Mouse (Mus musculus) heart, postnatal 25 days (tissue): Measurements from ENCODE around the gene Paqr7. TPM values are rescaled to one million over a fixed set of nuclear protein-coding genes. Genes with fewer than 3 reads are reported as not detected.

Experiments
- DNase-seq: peaks from one replicate; pipeline ENCODE4 v3.0.0; 2022; ENCODE audit warnings: low spot score
- intact Hi-C: fragments of 180-260 bp; cut with DNase I; formaldehyde crosslinking; loops from one replicate; pipeline ENCODE4 v1.15.1; 2025
- microRNA-seq: library from miRNA; unstranded; fragments of <30 nt; microRNA quantifications from one replicate; pipeline ENCODE4 v1.2.0, GENCODE M21; 2022
- total RNA-seq, 2 experiments: library from RNA; stranded (reverse); gene quantifications; 2 replicates each; pipeline ENCODE4 v1.2.3; 2021

The Paqr7 gene
- total RNA-seq, 2 experiments from 2014 or later: 16.9 to 17.4 TPM

DNA sequence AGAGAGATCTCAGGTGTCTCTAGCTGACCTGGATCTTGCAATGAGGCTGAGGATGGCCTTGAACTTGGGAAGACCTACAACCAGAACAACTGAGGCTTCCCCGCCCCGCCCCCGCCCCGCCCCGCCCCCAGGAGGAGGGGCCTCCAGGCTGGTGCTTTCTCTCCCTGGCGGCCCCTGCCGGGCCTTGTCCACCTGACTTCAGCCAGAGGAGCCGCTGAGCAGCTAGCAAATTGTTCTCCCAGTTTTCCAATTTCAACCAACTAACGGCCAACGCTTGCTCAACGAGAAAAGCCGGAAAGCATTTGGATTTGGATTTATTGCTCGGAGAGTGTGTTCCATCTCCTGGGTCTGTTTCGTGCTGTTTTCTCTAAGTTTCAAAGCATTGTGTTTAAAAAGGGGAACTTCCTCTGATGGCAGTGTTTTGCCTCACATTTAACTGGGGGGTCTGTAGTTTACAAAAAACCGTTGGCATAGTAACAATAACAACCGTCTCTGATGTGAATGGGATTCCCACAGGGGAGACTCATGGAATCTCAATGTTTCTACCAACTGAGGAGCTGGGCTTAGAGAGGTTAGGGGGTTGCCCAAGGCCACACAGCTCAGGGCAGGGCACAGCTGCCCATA lies 61.2 kb downstream of the Paqr7 start:
- no peak for DNase-seq
- intact Hi-C loops: no loop called here

DNA sequence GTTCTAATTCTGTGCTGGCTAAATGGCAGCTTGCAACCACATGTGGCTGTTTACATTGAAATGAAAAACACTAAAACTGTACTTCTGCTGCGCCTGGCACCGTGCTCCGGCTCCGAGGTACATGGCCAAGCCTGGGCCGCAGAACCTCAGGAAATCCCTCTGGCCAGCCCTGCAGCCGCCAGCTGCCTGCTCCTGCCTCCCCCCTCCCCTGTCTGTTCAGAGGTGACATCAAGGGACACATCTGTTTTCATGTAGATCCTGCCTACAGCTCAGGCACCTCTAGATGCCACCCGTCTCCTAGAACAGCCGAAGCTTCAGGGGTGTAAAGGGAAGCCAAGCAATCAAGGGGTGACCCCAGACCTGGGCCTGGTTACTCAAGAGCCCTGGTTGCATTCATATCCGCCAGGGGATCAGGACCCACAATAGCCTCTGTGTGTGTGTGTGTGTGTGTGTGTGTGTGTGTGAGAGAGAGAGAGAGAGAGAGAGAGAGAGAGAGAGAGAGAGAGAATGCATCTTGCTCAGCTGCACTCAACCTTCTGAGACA lies 62.1 kb downstream of the Paqr7 start:
- no peak for DNase-seq
- intact Hi-C loops: no loop called here

DNA sequence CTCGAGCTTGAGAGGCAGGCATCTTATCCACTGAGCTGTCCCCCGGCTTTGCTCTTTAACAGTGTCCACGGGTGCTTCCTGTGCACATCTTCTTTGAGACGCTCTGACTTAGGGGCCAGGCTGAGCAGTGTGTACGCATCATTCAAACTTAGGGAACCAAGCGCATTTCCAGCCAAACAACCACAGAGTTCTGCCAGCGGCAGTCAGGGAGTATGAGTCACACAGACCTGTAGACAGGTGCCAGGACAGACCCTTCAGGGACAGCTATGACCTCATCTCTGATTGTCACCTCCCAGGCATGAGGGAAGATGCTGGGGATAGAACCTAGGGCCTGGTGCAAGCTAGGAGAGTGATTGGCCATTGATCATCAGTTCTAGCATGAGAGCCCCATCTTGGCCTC lies 62.7 kb downstream of the Paqr7 start:
- no peak for DNase-seq
- intact Hi-C loops: no loop called here

Small RNA genes within 50 kb of the gene (microRNA-seq; reads per million reads assigned to microRNA genes)
- 2.8 reads per million, percentile 3 among the genes with 10 or more reads in this experiment for gene Gm23634

Other genes with a start within 250 kb of the Paqr7 start
- gene Gm30191, start 249.8 kb upstream of the Paqr7 start, total RNA-seq: not detected
- gene Grrp1, start 242.6 kb upstream of the Paqr7 start, total RNA-seq: 1 to 10 TPM; 6.0 to 7.6 TPM
- gene Pdik1l, start 208.8 kb upstream of the Paqr7 start, total RNA-seq: 1 to 10 TPM; 5.8 to 8.4 TPM
- 100 to 1,000 TPM; 215 to 229 TPM for gene Trim63, start 181.6 kb upstream of the Paqr7 start, total RNA-seq
- gene Slc30a2, start 153.5 kb upstream of the Paqr7 start, total RNA-seq: under 1 TPM; 0.31 to 0.36 TPM
- 10 to 100 TPM; 18.0 to 19.4 TPM for gene Extl1, start 112.8 kb upstream of the Paqr7 start, total RNA-seq
- 1 to 10 TPM; 7.6 to 9.2 TPM for gene Pafah2, start 100.4 kb upstream of the Paqr7 start, total RNA-seq
- gene Stmn1, start 28.4 kb upstream of the Paqr7 start, total RNA-seq: 10 to 100 TPM; 24.5 to 26.4 TPM
- gene Aunip, start 14.3 kb downstream of the Paqr7 start, total RNA-seq: under 1 TPM; 0.34 to 0.47 TPM
- gene Mtfr1l, start 38.7 kb downstream of the Paqr7 start, total RNA-seq: 100 to 1,000 TPM; 178 to 185 TPM
- gene Selenon, start 55.5 kb downstream of the Paqr7 start, total RNA-seq: 10 to 100 TPM; 21.0 to 22.2 TPM
- gene Man1c1, start 207.6 kb downstream of the Paqr7 start, total RNA-seq: 10 to 100 TPM; 21.0 to 25.0 TPM